Mouse (Mus musculus) lung, postnatal 14 days (tissue): ENCODE data around the gene Gm20390.
"Not testable (repeated sequence)": the region's sequence is repeated elsewhere in the genome, so short reads cannot be mapped to it uniquely, and the experiment has no call there.

Source experiments
- DNase-seq: peaks from one replicate; pipeline ENCODE4 v3.0.0; 2021

The Gm20390 gene

GRCm38 (mm10) chr11:93963013-93963412 is 5.1 kb downstream of the Gm20390 start:
- no peak for DNase-seq

- DNase-seq: no peak
These were observed 6.6 kb downstream of the Gm20390 start for GRCm38 (mm10) chr11:93961482-93961881.

- DNase-seq: no peak
These were observed 10.3 kb downstream of the Gm20390 start for GRCm38 (mm10) chr11:93957746-93958145.

GRCm38 (mm10) chr11:93957031-93957555 is 11.0 kb downstream of the Gm20390 start:
- DNase-seq: no peak

DNA sequence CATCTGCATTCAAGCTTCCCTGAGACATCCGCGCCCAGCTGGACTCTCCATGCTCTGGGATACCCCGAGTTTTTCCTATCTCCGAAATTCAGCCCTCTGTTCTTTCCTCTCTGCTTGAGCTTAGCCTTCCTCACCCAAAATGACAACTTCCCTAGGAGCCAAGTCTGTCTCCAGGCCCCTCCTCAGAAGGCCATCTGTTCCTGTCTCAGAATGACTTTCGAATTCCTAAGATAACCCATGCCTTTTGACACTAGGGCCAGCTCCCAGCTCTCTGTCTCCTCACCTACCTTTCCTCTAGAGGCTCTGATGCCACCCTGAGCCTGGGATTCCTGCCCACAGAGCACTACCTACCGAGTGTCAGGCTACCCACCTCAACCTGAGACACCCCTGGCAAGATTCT is 11.9 kb downstream of the Gm20390 start, which contains the start of gene Nme2:
Gene Nme2, minus strand, starts transcription at position 101 of the 400 bp plus-strand sequence.
- no peak for DNase-seq

- DNase-seq: peak; percentile 94
These were observed 12.6 kb downstream of the Gm20390 start for GRCm38 (mm10) chr11:93955256-93956150.

- DNase-seq: no peak
These were observed 13.3 kb downstream of the Gm20390 start for GRCm38 (mm10) chr11:93954738-93955255.

GRCm38 (mm10) chr11:93952376-93952775 is 15.7 kb downstream of the Gm20390 start:
- DNase-seq: no peak

DNA sequence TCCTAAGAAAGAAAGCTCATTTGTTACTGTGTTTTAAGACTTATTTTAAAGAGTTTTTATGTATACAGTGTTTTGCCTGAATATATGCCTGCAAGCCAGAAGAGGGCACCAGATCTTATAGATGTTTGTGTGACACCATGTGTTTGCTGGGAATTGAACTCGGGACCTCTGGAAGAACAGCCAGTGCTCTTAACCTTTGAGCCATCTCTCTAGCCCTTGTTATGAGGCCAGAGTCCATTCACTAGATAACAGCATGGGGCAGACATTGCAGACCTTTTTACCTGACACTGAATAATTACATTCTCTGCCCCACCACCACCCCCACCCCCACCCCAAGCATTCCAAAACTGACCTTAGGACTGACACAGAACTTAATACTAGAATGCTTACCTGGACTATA is 18.0 kb downstream of the Gm20390 start:
- no peak for DNase-seq

GRCm38 (mm10) chr11:93948887-93949567 is 19.1 kb downstream of the Gm20390 start:
- DNase-seq: no peak

- DNase-seq: no peak
These were observed 23.1 kb downstream of the Gm20390 start for GRCm38 (mm10) chr11:93944986-93945385.

GRCm38 (mm10) chr11:93940906-93941305 is 27.2 kb downstream of the Gm20390 start:
- no peak for DNase-seq

- no peak for DNase-seq
These were observed 39.0 kb downstream of the Gm20390 start for GRCm38 (mm10) chr11:93929106-93929505.

DNA sequence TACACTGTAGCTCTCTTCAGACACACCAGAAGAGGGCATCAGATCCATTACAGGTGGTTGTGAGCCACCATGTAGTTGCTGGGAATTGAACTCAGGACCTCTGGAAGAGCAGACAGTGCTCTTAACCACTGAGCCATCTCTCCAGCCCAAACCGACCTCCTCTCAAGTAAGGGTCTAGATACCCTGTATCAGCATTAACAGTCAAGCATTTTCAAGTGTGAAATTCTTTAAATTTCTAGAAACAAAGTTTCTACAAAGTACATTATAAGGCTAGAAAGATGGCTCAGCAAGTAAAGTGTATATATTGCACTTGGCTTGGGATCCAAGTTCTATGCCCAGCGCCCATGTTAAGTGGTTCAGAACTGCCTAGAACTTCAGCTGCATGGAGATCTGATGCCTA is 53.1 kb downstream of the Gm20390 start:
- not testable (repeated sequence) for DNase-seq

- no peak for DNase-seq
These were observed 56.5 kb downstream of the Gm20390 start for GRCm38 (mm10) chr11:93911603-93912002.

DNA sequence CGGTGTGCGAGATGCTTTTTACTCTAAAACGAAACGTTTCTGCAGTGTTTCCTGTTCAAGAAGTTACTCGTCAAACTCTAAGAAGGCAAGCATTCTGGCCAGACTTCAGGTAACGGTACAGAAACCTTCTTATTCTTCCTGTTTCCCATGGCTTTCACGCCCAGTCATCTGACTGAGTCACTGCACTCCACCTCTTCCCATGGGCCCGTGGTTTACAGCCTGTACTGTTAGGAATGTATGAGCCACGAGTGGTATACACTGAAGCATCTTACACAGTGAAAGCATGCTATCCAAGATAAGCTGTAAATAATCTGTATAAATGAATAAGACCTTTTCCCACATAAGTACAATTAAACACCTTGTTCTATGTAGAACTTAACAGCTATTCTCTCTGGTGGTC is 59.3 kb downstream of the Gm20390 start:
- no peak for DNase-seq

DNA sequence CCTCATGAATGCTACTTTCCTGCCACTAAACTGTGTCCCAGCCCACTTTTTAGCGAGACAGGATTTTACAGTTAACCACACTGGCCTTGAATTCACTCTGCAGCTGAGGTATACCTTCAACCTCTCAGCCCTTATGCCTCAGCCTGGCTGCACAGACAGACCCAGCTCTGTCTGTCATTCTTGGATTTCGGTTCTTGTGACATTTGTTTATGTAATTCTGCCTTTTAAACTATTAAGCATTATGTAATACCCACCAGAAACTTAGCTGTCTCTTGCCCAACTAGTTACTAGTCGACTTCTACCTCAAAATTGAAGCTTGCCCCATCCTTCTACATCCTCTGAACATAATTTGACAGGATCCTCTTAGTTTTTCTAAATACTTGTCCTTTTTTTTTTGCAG is 60.3 kb downstream of the Gm20390 start:
- no peak for DNase-seq

DNA sequence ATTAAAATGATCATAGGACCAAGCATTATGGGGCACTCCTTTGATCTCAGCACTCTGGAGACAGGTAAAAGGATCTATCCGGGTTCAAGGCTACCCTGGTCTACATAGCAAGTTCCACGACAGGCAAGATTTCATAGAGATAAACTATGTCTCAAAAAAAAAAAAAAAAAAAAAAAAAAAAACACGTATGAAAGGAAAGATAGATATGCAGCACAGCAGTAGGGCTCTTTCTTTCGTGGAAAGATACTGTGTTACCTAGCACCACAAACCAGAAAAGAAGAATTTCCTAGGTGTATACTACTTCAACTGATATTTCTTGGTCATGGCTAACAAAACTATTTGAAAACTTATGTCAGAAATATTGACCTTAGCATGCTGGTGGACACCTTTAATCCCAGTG is 61.3 kb downstream of the Gm20390 start:
- DNase-seq: no peak
